Mouse (Mus musculus) brain, embryonic 18.5 days (tissue): ENCODE measurements around the gene Tstd3.

ENCODE experiments used
- DNase-seq: peaks from one replicate; pipeline ENCODE4 v3.0.0-alpha.2; 2012; ENCODE audit warnings: low read depth, low spot score

Gene Tstd3

DNA sequence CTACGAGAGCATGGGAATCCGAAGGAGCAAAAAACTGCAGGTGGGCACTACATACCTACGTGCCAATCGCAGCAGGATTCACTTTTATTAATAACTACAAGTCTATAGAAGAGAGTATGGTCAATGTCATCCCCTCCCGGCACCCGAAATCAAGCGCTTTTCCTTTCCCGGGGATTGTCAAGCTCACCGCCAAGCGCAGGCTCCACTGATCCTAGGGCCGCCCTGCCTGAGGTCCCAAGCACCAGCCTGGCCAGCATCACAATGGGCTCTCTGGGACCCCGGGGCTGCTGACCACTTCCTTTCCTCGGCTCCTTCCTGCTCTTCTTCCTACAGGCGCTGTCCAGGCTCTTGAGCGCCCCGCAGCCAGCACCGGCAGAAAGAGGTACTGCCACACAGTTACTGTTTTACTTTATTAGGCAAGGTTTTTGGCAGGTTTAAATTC, at the start of gene Tstd3, which contains the start of gene Usp45:
Gene Tstd3 (minus strand): TSS at position 350 of the 442 bp plus-strand sequence.
Gene Usp45 (plus strand): TSS at position 294 of the 442 bp plus-strand sequence.
- peak; percentile 46 for DNase-seq

DNA sequence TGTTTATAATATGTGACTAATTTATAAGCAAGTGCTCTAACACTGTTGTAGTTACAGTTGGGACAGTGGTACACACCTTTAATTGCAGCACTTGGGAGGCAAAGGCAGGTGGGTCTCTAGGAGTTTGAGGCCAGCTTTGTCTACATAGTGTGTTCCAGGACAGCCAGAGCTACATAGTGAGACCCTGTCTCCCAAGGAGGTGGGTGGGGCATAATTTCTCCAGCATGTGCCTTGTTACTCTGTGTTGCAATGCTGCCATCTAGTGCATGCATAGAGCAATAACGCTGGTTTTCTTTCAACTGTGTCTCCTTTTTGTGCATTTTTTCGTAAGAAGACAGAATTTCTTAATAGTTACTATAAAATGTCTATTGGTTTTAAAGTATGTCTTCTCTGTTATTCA, 47.0 kb upstream of the Tstd3 start:
- DNase-seq: peak; percentile 50

DNA sequence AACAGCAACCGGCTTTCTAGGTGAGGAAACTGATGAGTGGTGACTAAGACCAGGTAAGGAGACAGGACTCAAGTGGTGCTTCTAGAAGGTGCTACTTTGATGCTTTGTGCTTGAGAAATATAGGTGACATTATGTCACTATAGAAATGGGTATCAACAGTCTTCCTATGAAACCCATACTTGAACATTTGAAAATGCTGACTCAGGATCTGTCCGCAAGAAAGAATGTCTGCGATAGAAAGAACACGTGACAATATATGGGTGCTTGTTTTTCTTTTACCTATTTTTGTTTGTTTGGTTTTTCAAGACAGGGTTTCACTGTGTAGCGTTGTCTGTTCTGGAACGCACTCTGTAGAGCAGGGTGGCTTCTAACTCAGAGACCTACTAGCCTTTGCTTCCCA, 45.6 kb upstream of the Tstd3 start:
- DNase-seq: no peak

DNA sequence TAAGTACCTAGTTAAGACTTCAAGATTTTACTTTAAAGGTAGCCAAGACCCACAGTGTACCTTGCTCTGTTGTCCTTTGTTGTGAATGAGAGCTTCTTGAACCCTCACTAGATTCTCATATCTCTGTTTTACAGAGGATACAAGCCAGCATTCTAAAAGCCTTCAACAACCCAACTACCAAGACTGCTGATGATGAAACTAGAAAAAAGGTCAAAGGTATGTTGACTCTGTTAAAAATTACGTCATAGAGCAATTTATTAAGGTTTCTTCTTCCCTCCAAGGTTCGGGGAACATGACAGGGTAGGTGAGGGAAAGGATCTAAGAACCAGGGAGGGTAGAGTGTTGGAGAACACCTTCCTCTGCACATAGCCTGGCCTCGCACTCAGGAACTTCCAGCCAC, 43.6 kb upstream of the Tstd3 start:
- DNase-seq: no peak

GRCm38 (mm10) chr4:21807204-21807603, 40.2 kb upstream of the Tstd3 start:
- no peak for DNase-seq

DNA sequence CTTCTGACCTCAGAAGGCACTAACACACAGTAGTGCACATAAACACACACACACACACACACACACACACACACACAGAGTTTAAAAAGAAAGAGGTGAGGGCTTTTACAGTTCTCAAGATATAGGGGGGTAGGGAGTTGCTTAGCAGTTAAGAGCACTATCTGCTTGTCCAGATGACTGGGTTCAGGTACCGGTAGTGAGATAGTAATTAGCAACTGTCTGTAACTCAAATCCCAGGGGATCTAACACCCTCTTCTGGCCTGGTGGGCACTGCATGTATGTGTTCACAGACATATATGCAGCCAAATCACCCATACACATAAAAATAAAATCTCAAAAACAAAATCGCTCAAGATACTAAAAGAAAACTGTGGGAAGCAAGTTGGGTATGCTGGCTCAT, 34.6 kb upstream of the Tstd3 start:
- DNase-seq: no peak

GRCm38 (mm10) chr4:21801013-21801412, 34.0 kb upstream of the Tstd3 start:
- DNase-seq: no peak

GRCm38 (mm10) chr4:21793631-21794030, 26.6 kb upstream of the Tstd3 start:
- no peak for DNase-seq

GRCm38 (mm10) chr4:21789836-21790235, 22.8 kb upstream of the Tstd3 start:
- DNase-seq: no peak

GRCm38 (mm10) chr4:21788903-21789302, 21.9 kb upstream of the Tstd3 start:
- DNase-seq: no peak

GRCm38 (mm10) chr4:21786268-21786667, 19.3 kb upstream of the Tstd3 start:
- no peak for DNase-seq

- no peak for DNase-seq
These were observed 14.1 kb upstream of the Tstd3 start for GRCm38 (mm10) chr4:21780816-21781726.

DNA sequence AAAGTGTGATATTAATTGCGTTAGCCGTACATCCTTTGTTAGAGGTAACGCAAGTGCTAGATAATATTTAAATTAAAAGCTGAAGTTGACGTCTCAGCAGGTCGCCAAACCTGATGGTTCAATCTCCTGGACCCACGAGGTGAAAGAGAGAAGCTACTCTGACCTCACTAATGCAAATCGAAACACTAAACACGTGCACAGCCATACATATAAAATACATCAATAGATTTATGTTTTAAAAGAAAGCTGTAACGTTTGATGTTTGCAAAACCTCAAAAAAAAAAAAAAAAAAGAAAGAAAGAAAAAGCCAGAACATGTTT, 9.9 kb upstream of the Tstd3 start:
- DNase-seq: no peak

- DNase-seq: peak; percentile 81
These were observed 9.3 kb upstream of the Tstd3 start for GRCm38 (mm10) chr4:21776091-21776945.

- no peak for DNase-seq
These were observed 5.3 kb upstream of the Tstd3 start for GRCm38 (mm10) chr4:21772306-21772705.

DNA sequence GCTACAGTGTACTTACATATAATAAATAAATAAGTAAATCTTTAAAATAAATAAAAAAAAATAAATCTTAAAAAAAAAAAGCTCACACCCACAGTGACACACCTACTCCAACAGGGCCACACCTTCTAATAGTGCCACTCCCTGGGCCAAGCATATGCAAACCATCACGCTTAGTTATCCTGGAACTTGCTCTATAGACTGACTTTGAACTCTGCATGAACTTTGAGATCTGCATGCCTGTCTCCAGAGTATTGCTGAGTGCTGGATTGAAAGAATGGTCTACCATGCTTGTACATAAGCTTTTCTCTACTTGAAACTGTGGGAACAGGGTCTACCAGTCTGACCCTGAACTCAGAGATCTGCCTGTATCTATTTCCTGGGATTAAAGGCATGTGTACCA, 4.1 kb upstream of the Tstd3 start:
- DNase-seq: no peak

DNA sequence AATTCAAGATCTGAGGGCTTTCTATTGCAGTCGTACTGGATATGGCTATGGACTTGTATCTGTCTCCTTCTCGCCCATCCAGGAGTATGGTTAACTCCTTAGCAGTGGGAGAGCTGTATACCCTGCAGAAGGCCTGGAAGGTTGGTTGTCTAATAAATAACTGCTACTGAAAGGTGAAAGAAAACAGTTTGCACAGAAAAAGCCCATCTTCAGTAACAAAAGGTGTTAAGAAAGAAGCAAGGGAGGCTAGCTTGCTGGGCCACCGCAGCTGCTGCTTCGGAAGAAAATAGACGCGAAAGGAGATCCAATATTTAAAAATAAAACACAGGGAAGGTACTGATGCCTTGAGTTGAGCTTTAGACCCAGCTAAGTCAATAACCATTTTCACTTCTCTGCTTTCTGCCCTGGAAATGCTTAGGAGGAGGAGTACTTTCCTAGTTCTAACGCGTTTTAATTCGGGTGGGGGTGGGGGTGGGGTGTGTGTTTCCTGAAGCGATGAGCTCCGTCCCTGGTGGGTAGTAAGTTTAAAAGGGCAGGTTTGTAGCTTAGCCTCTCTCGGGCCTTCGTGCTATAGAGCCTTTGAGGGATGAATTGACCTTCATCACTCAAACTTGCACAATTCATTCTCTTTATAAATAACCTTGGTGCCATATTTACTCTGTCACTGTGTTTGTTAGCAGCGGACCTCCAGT, 695 bp downstream of the Tstd3 start:
- no peak for DNase-seq

DNA sequence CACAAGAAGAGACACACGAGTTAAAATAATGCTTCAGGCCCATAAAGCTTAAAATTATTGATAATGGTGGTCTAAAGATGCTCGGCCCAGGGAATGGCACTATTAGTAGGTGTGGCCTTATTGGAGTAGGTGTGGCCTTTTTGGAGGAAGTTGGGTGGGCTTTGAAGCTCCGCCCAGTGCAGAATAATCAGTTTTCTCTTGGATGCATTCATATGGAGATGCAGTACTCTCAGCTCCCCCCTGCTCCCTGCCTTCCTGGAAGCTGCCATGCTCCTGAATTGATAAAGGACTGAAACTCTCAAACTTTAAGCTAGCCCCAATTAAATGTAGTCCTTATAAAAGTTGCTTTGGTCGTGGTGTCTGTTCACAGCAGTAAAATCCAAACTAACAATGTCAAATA, 3.2 kb downstream of the Tstd3 start:
- no peak for DNase-seq

GRCm38 (mm10) chr4:21761416-21762160, 5.4 kb downstream of the Tstd3 start:
- no peak for DNase-seq

DNA sequence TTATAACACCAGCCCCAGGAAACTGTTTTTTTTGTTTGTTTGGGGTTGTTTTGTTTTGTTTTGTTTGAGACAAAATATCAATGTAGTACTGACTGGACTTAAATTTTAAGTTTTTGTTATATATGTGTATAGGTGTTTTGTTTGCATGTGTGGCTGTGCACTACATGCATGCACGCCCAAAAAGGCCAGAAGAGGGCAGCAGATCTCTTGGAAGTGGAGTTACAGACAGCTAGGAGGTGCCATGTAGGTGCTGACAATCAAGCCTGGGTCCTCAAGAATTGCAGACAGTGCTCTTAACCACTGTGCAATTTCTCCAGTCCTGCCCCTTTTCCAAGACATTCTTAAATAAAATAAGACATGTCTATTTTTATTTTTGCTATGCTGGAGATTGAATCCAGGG, 8.2 kb downstream of the Tstd3 start:
- no peak for DNase-seq

DNA sequence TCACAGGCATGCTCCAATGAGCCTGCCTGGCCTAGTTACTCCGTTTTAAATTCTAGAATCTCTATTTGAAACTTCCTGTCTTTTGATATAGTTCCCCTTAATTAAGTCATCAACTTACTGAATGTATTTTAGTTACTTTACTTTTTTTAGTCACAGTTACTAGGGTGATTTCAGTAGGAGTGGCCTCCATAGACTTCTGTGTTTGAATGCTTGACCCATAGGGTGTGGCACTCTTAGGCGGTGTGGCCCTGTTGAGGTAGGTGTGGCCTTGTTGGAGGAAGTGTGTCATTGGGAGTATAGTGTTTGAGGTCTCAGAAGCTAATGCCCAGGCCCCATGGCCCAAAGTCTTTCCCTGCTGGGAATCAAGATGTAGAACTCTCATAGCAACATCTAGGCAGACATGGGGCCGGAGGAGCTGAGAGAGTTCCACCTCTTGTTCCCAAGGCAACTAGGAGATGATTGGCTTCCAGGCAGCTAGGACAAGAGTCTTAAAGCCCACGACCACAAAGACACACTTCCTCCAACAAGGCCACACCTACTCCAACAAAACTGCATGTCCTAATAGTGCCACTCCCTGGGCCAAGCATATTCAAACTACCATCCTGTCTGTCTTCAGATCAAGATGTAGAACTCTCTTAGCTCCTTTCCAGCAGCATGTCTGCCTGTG, 11.8 kb downstream of the Tstd3 start:
- DNase-seq: no peak
